Mouse (Mus musculus) midbrain, embryonic 11.5 days (tissue): ENCODE results near the gene 5730409E04Rik. TPM values are rescaled to one million over a fixed set of nuclear protein-coding genes. Genes with fewer than 3 reads are reported as not detected.

ENCODE experiments used
- ATAC-seq: fragments of 200-750 bp; cut with Nextera tagmentation; 2 replicates; pipeline ENCODE4 v1.8.0; 2017; ENCODE audit warnings: moderate TSS enrichment, moderate library complexity; ENCODE audit not compliant: low FRiP score
- DNase-seq: peaks from one replicate; pipeline ENCODE4 v3.0.0; 2015; ENCODE audit warnings: low spot score; ENCODE audit errors: missing footprints
- H3K27ac ChIP-seq: fragments of 300-500 bp; sonication (generic); 2 replicates; pipeline ENCODE4 v1.5.1; 2014; ENCODE audit warnings: low read depth, low read length
- H3K27me3 ChIP-seq: fragments of 300-500 bp; sonication (generic); 2 replicates; pipeline ENCODE4 v1.6.1; 2014; ENCODE audit warnings: mild to moderate bottlenecking, low read length, moderate library complexity, mixed read lengths; ENCODE audit not compliant: control insufficient read depth, insufficient read depth
- H3K36me3 ChIP-seq: fragments of 300-500 bp; sonication (generic); 2 replicates; pipeline ENCODE4 v1.6.1; 2014; ENCODE audit warnings: mild to moderate bottlenecking, low read length, moderate library complexity, mixed read lengths; ENCODE audit not compliant: control insufficient read depth, insufficient read depth
- H3K4me1 ChIP-seq: fragments of 300-500 bp; sonication (generic); 2 replicates; pipeline ENCODE4 v1.6.1; 2014; ENCODE audit warnings: low read length; ENCODE audit not compliant: control insufficient read depth, insufficient read depth
- H3K4me2 ChIP-seq: fragments of 300-500 bp; sonication (generic); 2 replicates; pipeline ENCODE4 v1.6.1; 2014; ENCODE audit warnings: mild to moderate bottlenecking, moderate library complexity
- H3K4me3 ChIP-seq: fragments of 300-500 bp; sonication (generic); 2 replicates; pipeline ENCODE4 v1.5.1; 2014; ENCODE audit warnings: low read depth, low read length
- H3K9ac ChIP-seq: fragments of 300-500 bp; sonication (generic); 2 replicates; pipeline ENCODE4 v1.6.1; 2014; ENCODE audit warnings: low read length
- H3K9me3 ChIP-seq: fragments of 300-500 bp; sonication (generic); 2 replicates; pipeline ENCODE4 v1.6.1; 2016; ENCODE audit warnings: low read length; ENCODE audit not compliant: control insufficient read depth
- WGBS: fragments of 180-500 bp; shearing (Covaris S2); extraction: QIAGEN DNeasy Blood & Tissue Kit; methylation state at CpG from one replicate; pipeline ENCODE4 v1.1.7; 2014; 5-methylcytosine and 5-hydroxymethylcytosine counted together
- polyA plus RNA-seq: library from polyadenylated mRNA; unstranded; fragments of >200 nt; fragmentation: Nextera tagmentation; extraction: Ambion mirVana; gene quantifications from 2 replicates; pipeline ENCODE4 v1.2.1, GENCODE M21; 2014

5730409E04Rik gene
- 1.6 and 1.7 TPM in 2 replicates for polyA plus RNA-seq

DNA sequence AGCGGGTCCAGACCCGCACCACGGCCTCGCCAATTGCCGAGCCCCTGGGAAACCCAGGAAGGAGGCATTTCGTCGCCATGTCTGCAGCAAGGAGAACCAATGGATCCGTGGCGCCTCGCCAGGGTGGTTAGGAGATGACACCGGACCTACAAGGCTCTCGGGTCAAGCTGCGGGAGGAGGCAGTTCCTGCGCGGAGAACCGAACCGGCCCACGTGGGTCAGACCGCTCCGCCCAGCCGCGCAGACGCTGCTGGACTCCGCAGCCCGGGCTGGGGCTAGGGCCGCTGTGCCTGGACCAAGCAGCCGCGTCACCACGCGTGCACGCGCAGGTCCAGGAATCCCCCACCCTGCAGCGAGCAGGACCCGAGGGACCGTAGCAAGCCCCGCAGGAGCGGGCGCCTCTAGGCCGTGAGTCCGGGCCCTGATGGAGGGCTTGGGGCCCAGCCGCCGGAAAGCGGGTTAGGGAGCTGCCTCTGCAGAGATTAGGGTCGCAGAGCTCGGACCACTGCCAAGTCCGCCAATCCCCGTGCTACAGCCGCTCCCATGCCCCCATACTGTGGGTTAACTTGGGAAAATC lies at the start of gene 5730409E04Rik:
Gene 5730409E04Rik (plus strand): TSS at position 213 of the 576 bp plus-strand sequence.
- DNase-seq (peak; percentile 97), ATAC-seq (peak; percentile 85)
- Histone ChIP-seq H3K27me3 (peaks cover 88% of the 10 kb centered on the region), H3K4me3 (peak within 1 kb of the TSS; percentile 47), H3K9me3 (no peaks in the 10 kb centered on the region), H3K36me3 (no peaks in the 10 kb centered on the region), H3K9ac (peak within 1 kb of the TSS; percentile 77), H3K4me1 (peaks cover 5% of the 10 kb centered on the region), H3K27ac (no peak within 1 kb of the TSS), H3K4me2 (peak within 1 kb of the TSS; percentile 83)
- 1% methylated on average over 48 of the region's 48 CpGs for WGBS

DNA sequence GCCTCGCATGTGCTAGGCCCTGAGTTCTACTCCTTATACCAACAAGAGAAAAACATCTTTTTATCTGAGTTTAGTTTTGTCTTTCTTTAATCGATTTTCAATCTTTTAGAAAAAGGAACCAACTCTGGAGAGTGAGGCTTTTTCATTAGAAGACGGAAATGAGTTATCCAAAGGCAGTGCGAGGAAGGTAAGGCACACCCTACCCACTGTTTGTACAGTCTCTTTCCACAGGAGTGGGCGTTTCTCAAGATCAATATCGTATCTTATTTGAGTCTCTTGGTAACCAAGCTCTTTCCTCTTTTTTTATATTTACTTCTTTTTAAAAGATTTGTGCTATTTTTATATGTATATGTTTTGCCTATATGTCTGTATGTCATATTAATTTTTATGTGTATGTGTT lies 45.8 kb upstream of the 5730409E04Rik start:
- ATAC-seq = no peak
- Histone ChIP-seq H3K27ac (no peak overlapping the region), H3K9ac (no peak overlapping the region), H3K4me3 (no peak overlapping the region), H3K27me3 (no peaks in the 10 kb centered on the region), H3K4me1 (no peaks in the 10 kb centered on the region), H3K4me2 (no peak overlapping the region), H3K36me3 (peaks cover 19% of the 10 kb centered on the region), H3K9me3 (no peaks in the 10 kb centered on the region)
- 93% methylated on average over 6 of the region's 6 CpGs for WGBS
- no peak for DNase-seq

DNA sequence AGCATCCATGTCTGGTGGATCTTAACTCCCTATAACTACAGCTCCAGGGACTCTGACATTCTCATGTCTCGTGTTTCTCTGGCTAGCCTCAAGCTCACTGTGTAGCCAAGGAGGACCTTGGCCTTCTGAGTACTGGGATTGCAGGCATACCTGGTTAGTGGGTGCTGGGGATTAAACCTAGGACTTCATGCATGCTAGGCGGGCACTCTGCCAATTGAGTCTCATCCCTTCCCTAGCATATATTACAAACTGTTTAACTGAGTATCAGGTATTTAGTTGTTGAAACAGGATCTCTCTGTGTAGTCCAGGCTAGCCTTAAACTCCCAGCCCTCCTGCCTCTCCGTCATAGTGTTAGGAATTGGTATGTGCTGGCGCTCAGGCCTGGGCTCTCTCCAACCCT lies 42.4 kb upstream of the 5730409E04Rik start:
- Histone ChIP-seq H3K4me2 (no peak overlapping the region), H3K4me3 (no peak overlapping the region), H3K9ac (no peak overlapping the region), H3K27me3 (no peaks in the 10 kb centered on the region), H3K36me3 (peaks cover 14% of the 10 kb centered on the region), H3K27ac (no peak overlapping the region), H3K9me3 (no peaks in the 10 kb centered on the region), H3K4me1 (no peaks in the 10 kb centered on the region)
- 91% methylated on average over 4 of the region's 4 CpGs for WGBS
- DNase-seq (peak; percentile 53), ATAC-seq (no peak)

DNA sequence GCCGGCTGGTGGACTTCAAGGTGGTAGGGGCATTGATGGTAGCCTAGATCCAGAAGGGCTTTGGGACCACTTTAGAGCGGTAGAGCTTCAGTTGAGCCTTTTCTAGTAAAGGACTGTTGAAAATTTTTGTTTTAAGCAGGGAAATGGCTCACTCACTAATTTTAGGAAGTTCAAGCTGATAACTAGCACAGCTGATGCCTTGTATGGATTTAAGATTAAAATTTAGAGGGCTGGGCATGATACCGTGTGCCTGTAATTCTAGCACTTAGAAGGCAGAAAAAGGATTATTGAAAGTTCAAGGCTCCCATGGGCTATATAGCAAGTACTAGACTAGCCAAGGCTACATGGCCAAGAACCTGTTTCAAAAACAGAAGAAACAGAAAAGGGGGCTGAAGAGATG lies 39.8 kb upstream of the 5730409E04Rik start:
- Histone ChIP-seq H3K9me3 (no peaks in the 10 kb centered on the region), H3K36me3 (peaks cover 32% of the 10 kb centered on the region), H3K27ac (no peak overlapping the region), H3K4me1 (no peaks in the 10 kb centered on the region), H3K27me3 (no peaks in the 10 kb centered on the region), H3K4me2 (no peak overlapping the region), H3K4me3 (no peak overlapping the region), H3K9ac (no peak overlapping the region)
- ATAC-seq (no peak), DNase-seq (peak; percentile 19)
- WGBS = 94% methylated on average over 3 of the region's 3 CpGs

DNA sequence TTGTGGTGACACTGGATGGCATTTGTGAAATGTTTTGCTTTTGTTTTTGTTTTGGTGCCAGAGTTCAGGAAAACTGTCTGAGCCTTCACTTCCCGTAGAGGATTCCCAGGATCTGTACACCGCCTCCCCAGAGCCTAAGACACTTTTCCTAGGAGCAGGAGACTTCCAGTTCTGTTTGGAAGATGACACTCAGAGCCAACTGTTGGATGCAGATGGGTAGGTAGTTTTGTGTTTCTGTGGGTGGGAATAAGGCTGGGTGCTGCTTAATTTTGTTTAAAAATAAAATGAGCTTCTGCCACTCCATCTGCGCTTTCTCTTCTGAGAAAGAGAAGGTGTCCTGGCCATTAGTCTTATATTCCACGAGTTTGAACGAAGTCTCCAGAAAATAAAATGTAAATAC lies 33.3 kb upstream of the 5730409E04Rik start:
- peaks cover 48% of the 10 kb centered on the region for H3K36me3 ChIP-seq

DNA sequence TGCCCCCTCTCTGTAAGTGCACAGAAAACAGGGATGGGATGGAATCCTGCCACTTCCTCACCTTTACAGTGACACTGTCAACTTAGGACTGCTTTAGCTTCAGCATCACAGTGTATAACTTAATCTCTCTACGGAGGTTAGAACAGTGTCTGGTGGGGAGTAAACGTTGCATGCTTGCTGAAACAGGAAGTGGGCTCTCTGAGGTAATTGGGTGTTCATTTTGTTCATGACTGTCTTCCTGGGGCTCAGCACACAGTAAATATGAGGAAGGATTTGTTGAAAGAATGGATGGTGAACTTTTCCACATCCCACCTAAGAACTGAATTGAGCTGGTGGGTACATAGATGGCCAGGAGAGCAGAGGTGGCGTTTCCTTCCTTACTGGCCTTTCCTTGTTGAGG lies 31.7 kb upstream of the 5730409E04Rik start:
- Histone ChIP-seq H3K9ac (no peak overlapping the region), H3K4me3 (no peak overlapping the region), H3K4me1 (no peaks in the 10 kb centered on the region), H3K27me3 (no peaks in the 10 kb centered on the region), H3K27ac (no peak overlapping the region), H3K36me3 (peaks cover 46% of the 10 kb centered on the region), H3K9me3 (no peaks in the 10 kb centered on the region), H3K4me2 (no peak overlapping the region)
- DNase-seq (peak; percentile 33), ATAC-seq (no peak)
- WGBS = 96% methylated on average over 3 of the region's 3 CpGs

More for the DNA sequence above, 33.3 kb upstream of the 5730409E04Rik start:
- H3K4me2 ChIP-seq = no peak overlapping the region
- ATAC-seq (no peak), DNase-seq (peak; percentile 12)
- H3K4me1 ChIP-seq = no peaks in the 10 kb centered on the region
- WGBS = 95% methylated on average over 5 of the region's 5 CpGs
- H3K9ac ChIP-seq = no peak overlapping the region
- H3K27ac ChIP-seq = no peak overlapping the region
- H3K9me3 ChIP-seq = no peaks in the 10 kb centered on the region
- H3K4me3 ChIP-seq = no peak overlapping the region
- H3K27me3 ChIP-seq = no peaks in the 10 kb centered on the region

DNA sequence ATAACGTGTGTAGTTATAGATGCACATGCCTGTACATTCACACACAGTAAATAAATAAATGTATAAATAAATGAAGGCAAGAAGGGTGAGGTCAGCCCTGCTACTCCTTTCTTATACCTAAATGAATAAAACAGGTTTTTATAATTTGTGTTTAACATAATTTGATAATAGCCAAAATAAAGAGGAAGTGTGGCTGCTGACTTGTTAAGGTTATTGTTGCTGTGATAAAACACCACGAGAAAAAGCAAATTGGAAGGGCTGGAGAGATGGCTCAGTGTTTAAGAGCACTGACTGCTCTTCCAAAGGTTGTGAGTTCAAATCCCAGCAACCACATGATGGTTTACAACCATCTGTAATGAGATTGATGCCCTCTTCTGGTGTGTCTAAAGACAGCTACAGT lies 30.5 kb upstream of the 5730409E04Rik start:
- WGBS = 89% methylated on average over 2 of the region's 2 CpGs
- Histone ChIP-seq H3K4me2 (no peak overlapping the region), H3K27ac (no peak overlapping the region), H3K9me3 (no peaks in the 10 kb centered on the region), H3K4me1 (no peaks in the 10 kb centered on the region), H3K9ac (no peak overlapping the region), H3K4me3 (no peak overlapping the region), H3K27me3 (no peaks in the 10 kb centered on the region), H3K36me3 (peaks cover 39% of the 10 kb centered on the region)
- no peak for DNase-seq
- ATAC-seq = no peak

DNA sequence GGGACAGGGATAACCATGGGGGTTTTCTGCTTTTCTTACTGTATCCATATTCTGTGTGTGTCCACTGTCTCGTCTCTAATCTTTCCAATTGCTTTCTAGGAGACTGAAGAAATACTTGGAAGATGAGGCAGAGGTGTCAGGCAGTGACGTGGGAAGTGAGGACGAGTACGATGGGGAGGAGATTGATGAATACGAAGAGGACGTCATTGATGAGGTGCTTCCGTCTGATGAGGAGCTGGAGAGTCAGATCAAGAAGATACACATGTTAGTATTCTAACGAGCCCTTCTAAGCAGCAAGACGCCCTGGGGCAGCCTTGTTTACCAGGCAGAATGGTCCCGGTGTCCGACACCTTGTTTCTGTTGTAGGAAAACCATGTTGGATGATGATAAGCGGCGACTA lies 23.9 kb upstream of the 5730409E04Rik start:
- WGBS = 95% methylated on average over 13 of the region's 13 CpGs

DNA sequence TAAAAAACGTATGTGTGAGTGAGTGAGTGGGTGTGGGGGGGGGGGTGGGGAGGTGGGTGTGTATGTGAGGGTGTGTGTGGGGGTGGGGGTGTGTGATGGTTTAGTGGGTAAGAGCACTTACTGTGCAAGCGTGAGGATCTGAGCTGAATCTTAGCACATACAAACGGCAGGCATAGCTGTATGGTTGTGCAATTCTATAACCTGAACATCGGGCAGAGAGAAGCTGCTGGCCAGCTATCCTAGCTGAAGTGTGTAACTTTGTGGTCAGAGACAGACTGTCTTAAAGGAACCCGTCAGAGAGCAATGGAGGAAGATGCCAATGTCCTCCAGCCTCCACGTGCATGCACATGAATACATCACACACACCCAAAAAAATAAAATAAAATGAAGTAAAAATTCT lies 17.6 kb upstream of the 5730409E04Rik start:
- Histone ChIP-seq H3K27ac (no peak overlapping the region), H3K27me3 (peaks cover under 1% of the 10 kb centered on the region; the same call in 1 of the 2 replicates), H3K4me3 (no peak overlapping the region), H3K36me3 (peaks cover 19% of the 10 kb centered on the region), H3K9ac (no peak overlapping the region), H3K4me1 (no peaks in the 10 kb centered on the region), H3K4me2 (no peak overlapping the region), H3K9me3 (no peaks in the 10 kb centered on the region)
- ATAC-seq (no peak), DNase-seq (no peak)
- WGBS = 87% methylated on average over 6 of the region's 6 CpGs

More for the DNA sequence above, 23.9 kb upstream of the 5730409E04Rik start:
- H3K4me3 ChIP-seq = no peak overlapping the region
- H3K36me3 ChIP-seq = peaks cover 39% of the 10 kb centered on the region
- H3K9me3 ChIP-seq = no peaks in the 10 kb centered on the region
- H3K4me1 ChIP-seq = no peaks in the 10 kb centered on the region
- H3K27ac ChIP-seq = no peak overlapping the region
- DNase-seq = peak; percentile 56
- H3K9ac ChIP-seq = no peak overlapping the region
- ATAC-seq = no peak
- no peaks in the 10 kb centered on the region for H3K27me3 ChIP-seq
- H3K4me2 ChIP-seq = no peak overlapping the region
